Mouse (Mus musculus) A20 (cell line): ENCODE results near the gene Galk2.

Experiments
- DNase-seq: peaks from one replicate; pipeline ENCODE4 v3.0.0-alpha.2; 2011; ENCODE audit warnings: low read depth, low spot score

Galk2 gene

GRCm38 (mm10) chr2:125941111-125941785 lies 82.3 kb downstream of the Galk2 start:
- no peak for DNase-seq

- no peak for DNase-seq
These were observed 84.4 kb downstream of the Galk2 start for GRCm38 (mm10) chr2:125943301-125943700.

- DNase-seq = no peak
These were observed 89.3 kb downstream of the Galk2 start for GRCm38 (mm10) chr2:125948195-125948594.

GRCm38 (mm10) chr2:125968811-125969210 lies 109.9 kb downstream of the Galk2 start:
- DNase-seq = no peak

- no peak for DNase-seq
These were observed 114.3 kb downstream of the Galk2 start for GRCm38 (mm10) chr2:125973207-125973606.

GRCm38 (mm10) chr2:125975206-125975605 lies 116.3 kb downstream of the Galk2 start:
- DNase-seq = no peak

GRCm38 (mm10) chr2:125975808-125976345 lies 117.0 kb downstream of the Galk2 start:
- DNase-seq = no peak

- no peak for DNase-seq
These were observed 143.4 kb downstream of the Galk2 start for GRCm38 (mm10) chr2:126002291-126002690.

GRCm38 (mm10) chr2:126006088-126006487 lies 147.2 kb downstream of the Galk2 start:
- peak; percentile 55 for DNase-seq

- DNase-seq = no peak
These were observed 147.8 kb downstream of the Galk2 start for GRCm38 (mm10) chr2:126006742-126007141.

- DNase-seq = no peak
These were observed 156.2 kb downstream of the Galk2 start for GRCm38 (mm10) chr2:126014989-126015710.

GRCm38 (mm10) chr2:126015763-126016473 lies 157.0 kb downstream of the Galk2 start:
- no peak for DNase-seq

GRCm38 (mm10) chr2:126031186-126031900 lies 172.4 kb downstream of the Galk2 start:
- DNase-seq = no peak

GRCm38 (mm10) chr2:126033114-126033972 lies 174.4 kb downstream of the Galk2 start:
- DNase-seq = peak; percentile 35
